ENCODE assay signal across 12 mouse cellular contexts in genomic region chr11:88857311-88858005, GRCm38 (mm10). TPM values are rescaled to one million over a fixed set of nuclear protein-coding genes. Genes with fewer than 3 reads are reported as not detected.
DNase-seq lines count a peak whose midpoint lies in the region; ATAC-seq and TF ChIP-seq lines count a peak whose summit lies in the region.
"Had no signal": no experiment of that assay in that cellular context is flagged by ENCODE, and none has a peak within 500 bp of the region (broad histone marks: within the 10 kb centered on the region; RNA-seq: fewer than 3 reads in every experiment).

No protein-coding gene starts in this region.

- no peak for TF ChIP-seq EP300 in stomach, postnatal 0 days (optimal IDR thresholded peaks at IDR 0.05)
- no peak for TF ChIP-seq EP300 in liver, postnatal 0 days (IDR thresholded peaks at IDR 0.05; ENCODE audit: low read depth)

- peaks cover 7% of the 10 kb centered on the region; the same call in 1 of the 2 replicates for H3K27me3 ChIP-seq in forebrain, embryonic 10.5 days (ENCODE audit: poor library complexity, severe bottlenecking)
- 0 out of 2 replicates have a peak, but pooled peaks cover 6% of the 10 kb centered on the region for H3K27me3 ChIP-seq in forebrain, embryonic 12.5 days
- H3K27me3 ChIP-seq in midbrain, embryonic 11.5 days (ENCODE audit: control insufficient read depth, insufficient read depth, low read length): no peaks in the 10 kb centered on the region
- no peaks in the 10 kb centered on the region for H3K27me3 ChIP-seq in midbrain, embryonic 16.5 days (ENCODE audit: control insufficient read depth, insufficient read depth, low read depth, low read length)
- no peaks in the 10 kb centered on the region for H3K27me3 ChIP-seq in heart, embryonic 16.5 days (ENCODE audit: control insufficient read depth, insufficient read depth, low read length)
- no peaks in the 10 kb centered on the region for H3K27me3 ChIP-seq in stomach, postnatal 0 days (ENCODE audit: control insufficient read depth, insufficient read depth, low read length)
- H3K27me3 ChIP-seq in liver, postnatal 0 days (ENCODE audit: insufficient read depth, low read length): no peaks in the 10 kb centered on the region
- H3K27me3 ChIP-seq: limb, embryonic 15.5 days; neural tube, embryonic 15.5 days; Patski had no signal

- no peak overlapping the region for H3K4me2 ChIP-seq in forebrain, embryonic 12.5 days
- H3K4me2 ChIP-seq in midbrain, embryonic 11.5 days: no peak overlapping the region
- no peak overlapping the region for H3K4me2 ChIP-seq in midbrain, embryonic 16.5 days (ENCODE audit: low read length)
- peak overlapping the region; percentile 41 for H3K4me2 ChIP-seq in heart, embryonic 16.5 days (ENCODE audit: low read depth, low read length)
- H3K4me2 ChIP-seq in stomach, postnatal 0 days (replicated peaks; ENCODE audit: low read depth): no peak overlapping the region; the same call in 1 of the 2 replicates
- H3K4me2 ChIP-seq in liver, postnatal 0 days (ENCODE audit: low read depth, low read length): no peak overlapping the region
- H3K4me2 ChIP-seq: limb, embryonic 15.5 days; neural tube, embryonic 15.5 days had no signal

- H3K4me3 ChIP-seq in forebrain, embryonic 10.5 days: no peak overlapping the region
- H3K4me3 ChIP-seq in forebrain, embryonic 12.5 days (replicated peaks): no peak overlapping the region
- no peak overlapping the region for H3K4me3 ChIP-seq in midbrain, embryonic 11.5 days (ENCODE audit: low read depth, low read length)
- H3K4me3 ChIP-seq in midbrain, embryonic 16.5 days (ENCODE audit: low read depth, low read length): no peak overlapping the region
- H3K4me3 ChIP-seq in heart, embryonic 16.5 days (ENCODE audit: low read length): no peak overlapping the region
- H3K4me3 ChIP-seq in stomach, postnatal 0 days (ENCODE audit: low read depth, low read length): no peak overlapping the region
- H3K4me3 ChIP-seq in liver, postnatal 0 days (ENCODE audit: low read depth, low read length): no peak overlapping the region
- H3K4me3 ChIP-seq: layer of hippocampus, adult 2 months; limb, embryonic 15.5 days; neural tube, embryonic 15.5 days had no signal

- ATAC-seq in forebrain, embryonic 12.5 days (ENCODE audit: low FRiP score): no peak
- ATAC-seq in midbrain, embryonic 11.5 days (ENCODE audit: low FRiP score): no peak
- ATAC-seq in midbrain, embryonic 16.5 days: no peak
- 0 out of 2 replicates have a peak, but pooled peaks have one; percentile 34 for ATAC-seq in heart, embryonic 16.5 days (replicated peaks; ENCODE audit: extremely low read depth, insufficient read depth, low FRiP score)
- no peak; the same call in 1 of the 2 replicates for ATAC-seq in stomach, postnatal 0 days (ENCODE audit: low FRiP score, low TSS enrichment)
- ATAC-seq in liver, postnatal 0 days: no peak
- ATAC-seq: Patski had no signal

- no peaks in the 10 kb centered on the region for H3K9me3 ChIP-seq in forebrain, embryonic 10.5 days
- no peaks in the 10 kb centered on the region for H3K9me3 ChIP-seq in forebrain, embryonic 12.5 days
- H3K9me3 ChIP-seq in midbrain, embryonic 11.5 days (ENCODE audit: control insufficient read depth, low read length): no peaks in the 10 kb centered on the region
- no peaks in the 10 kb centered on the region for H3K9me3 ChIP-seq in midbrain, embryonic 16.5 days (replicated peaks; ENCODE audit: control insufficient read depth, low read length, poor library complexity, severe bottlenecking)
- H3K9me3 ChIP-seq in heart, embryonic 16.5 days (replicated peaks; ENCODE audit: control insufficient read depth, low read length): no peaks in the 10 kb centered on the region
- H3K9me3 ChIP-seq in stomach, postnatal 0 days (ENCODE audit: control insufficient read depth, low read length): no peaks in the 10 kb centered on the region
- H3K9me3 ChIP-seq in liver, postnatal 0 days (ENCODE audit: low read length): no peaks in the 10 kb centered on the region
- H3K9me3 ChIP-seq: limb, embryonic 15.5 days; neural tube, embryonic 15.5 days had no signal

- no peaks in the 10 kb centered on the region; the same call in 1 of the 2 replicates for H3K36me3 ChIP-seq in forebrain, embryonic 10.5 days (replicated peaks)
- no peaks in the 10 kb centered on the region for H3K36me3 ChIP-seq in forebrain, embryonic 12.5 days (replicated peaks)
- no peaks in the 10 kb centered on the region for H3K36me3 ChIP-seq in midbrain, embryonic 11.5 days (ENCODE audit: control insufficient read depth, insufficient read depth, low read length)
- no peaks in the 10 kb centered on the region for H3K36me3 ChIP-seq in midbrain, embryonic 16.5 days (ENCODE audit: control insufficient read depth, insufficient read depth, low read length)
- H3K36me3 ChIP-seq in heart, embryonic 16.5 days (ENCODE audit: control insufficient read depth, insufficient read depth): no peaks in the 10 kb centered on the region
- no peaks in the 10 kb centered on the region for H3K36me3 ChIP-seq in stomach, postnatal 0 days (ENCODE audit: control insufficient read depth, insufficient read depth, low read length)
- peaks cover 2% of the 10 kb centered on the region; the same call in 1 of the 2 replicates for H3K36me3 ChIP-seq in liver, postnatal 0 days (replicated peaks; ENCODE audit: insufficient read depth, low read length)
- H3K36me3 ChIP-seq: limb, embryonic 15.5 days; neural tube, embryonic 15.5 days had no signal

- no peak overlapping the region for H3K9ac ChIP-seq in forebrain, embryonic 12.5 days
- 0 out of 2 replicates have a peak overlapping the region, but pooled peaks have one; percentile 7 for H3K9ac ChIP-seq in midbrain, embryonic 11.5 days (ENCODE audit: low read length)
- H3K9ac ChIP-seq in midbrain, embryonic 16.5 days (ENCODE audit: low read depth, low read length): no peak overlapping the region
- H3K9ac ChIP-seq in heart, embryonic 16.5 days (ENCODE audit: low read length): peak overlapping the region; percentile 63
- H3K9ac ChIP-seq in stomach, postnatal 0 days (ENCODE audit: low read length): no peak overlapping the region
- no peak overlapping the region for H3K9ac ChIP-seq in liver, postnatal 0 days (replicated peaks)
- H3K9ac ChIP-seq: limb, embryonic 15.5 days; neural tube, embryonic 15.5 days had no signal

- peak overlapping the region; percentile 65 for H3K27ac ChIP-seq in forebrain, embryonic 10.5 days
- H3K27ac ChIP-seq in forebrain, embryonic 12.5 days: no peak overlapping the region
- H3K27ac ChIP-seq in midbrain, embryonic 11.5 days (ENCODE audit: low read depth, low read length): no peak overlapping the region
- no peak overlapping the region for H3K27ac ChIP-seq in midbrain, embryonic 16.5 days (ENCODE audit: low read length)
- H3K27ac ChIP-seq in heart, embryonic 16.5 days (ENCODE audit: low read length): peak overlapping the region; percentile 95
- H3K27ac ChIP-seq in stomach, postnatal 0 days (replicated peaks): peak overlapping the region; percentile 88
- no peak overlapping the region for H3K27ac ChIP-seq in liver, postnatal 0 days (ENCODE audit: low read depth)
- H3K27ac ChIP-seq: layer of hippocampus, adult 2 months; neural tube, embryonic 15.5 days had no signal

- H3K4me1 ChIP-seq in forebrain, embryonic 10.5 days: peaks cover 35% of the 10 kb centered on the region
- peaks cover 16% of the 10 kb centered on the region for H3K4me1 ChIP-seq in forebrain, embryonic 12.5 days
- peaks cover 2% of the 10 kb centered on the region; the same call in 1 of the 2 replicates for H3K4me1 ChIP-seq in midbrain, embryonic 11.5 days (ENCODE audit: control insufficient read depth, insufficient read depth, low read length)
- peaks cover 8% of the 10 kb centered on the region for H3K4me1 ChIP-seq in midbrain, embryonic 16.5 days (ENCODE audit: control insufficient read depth, insufficient read depth, low read length)
- H3K4me1 ChIP-seq in heart, embryonic 16.5 days (ENCODE audit: control insufficient read depth, insufficient read depth, low read length): peaks cover 51% of the 10 kb centered on the region
- peaks cover 3% of the 10 kb centered on the region; the same call in 1 of the 2 replicates for H3K4me1 ChIP-seq in stomach, postnatal 0 days (replicated peaks; ENCODE audit: control insufficient read depth, insufficient read depth)
- H3K4me1 ChIP-seq in liver, postnatal 0 days (ENCODE audit: insufficient read depth): peaks cover 8% of the 10 kb centered on the region

- no peak for TF ChIP-seq CTCF in stomach, postnatal 0 days (IDR thresholded peaks at IDR 0.05; ENCODE audit: low read depth)
- TF ChIP-seq CTCF in liver, postnatal 0 days (IDR thresholded peaks at IDR 0.05; ENCODE audit: low read depth): no peak

- 61% methylated on average over 3 of the region's 3 CpGs for WGBS in forebrain, embryonic 10.5 days
- WGBS in forebrain, embryonic 12.5 days: 63% methylated on average over 3 of the region's 3 CpGs
- 49% methylated on average over 3 of the region's 3 CpGs for WGBS in midbrain, embryonic 11.5 days
- 53% methylated on average over 3 of the region's 3 CpGs for WGBS in midbrain, embryonic 16.5 days
- 34% methylated on average over 3 of the region's 3 CpGs for WGBS in heart, embryonic 16.5 days
- 61% methylated on average over 3 of the region's 3 CpGs for WGBS in stomach, postnatal 0 days
- 77% methylated on average over 3 of the region's 3 CpGs for WGBS in liver, postnatal 0 days (ENCODE audit: insufficient replicate concordance)

- DNase-seq in forebrain, embryonic 10.5 days (ENCODE audit: extremely low spot score, low spot score): no peak
- DNase-seq in midbrain, embryonic 11.5 days (ENCODE audit: low spot score, missing footprints): no peak
- DNase-seq in stomach, postnatal 0 days (ENCODE audit: low spot score): no peak
- DNase-seq in thymus, postnatal 10 days (ENCODE audit: low spot score in 2 of 2): no peak
- DNase-seq in liver, postnatal 0 days: no peak

RNA-seq across cellular contexts. Expression of gene Akap1, which starts 6.9 kb away (rescaled TPM):
- 16.6 and 19.2 TPM in 2 replicates for polyA plus RNA-seq in forebrain, embryonic 10.5 days (2016; fragmentation: Nextera tagmentation; extraction: Ambion mirVana)
- 20.9 and 23.3 TPM in 2 replicates for polyA plus RNA-seq in forebrain, embryonic 12.5 days (2016; fragmentation: Nextera tagmentation; extraction: Ambion mirVana)
- 13.0 and 13.6 TPM in 2 replicates for polyA plus RNA-seq in midbrain, embryonic 11.5 days (2014; fragmentation: Nextera tagmentation; extraction: Ambion mirVana)
- polyA plus RNA-seq in midbrain, embryonic 16.5 days (2015; fragmentation: Nextera tagmentation; extraction: Ambion mirVana): 31.2 and 33.3 TPM in 2 replicates
- polyA plus RNA-seq in heart, embryonic 16.5 days (2015; fragmentation: Nextera tagmentation; extraction: Ambion mirVana): 58.0 and 64.4 TPM in 2 replicates
- polyA plus RNA-seq in stomach, postnatal 0 days (2015; fragmentation: Nextera tagmentation; extraction: Ambion mirVana): 14.4 and 16.6 TPM in 2 replicates
- 14.2 and 14.5 TPM in 2 replicates for polyA plus RNA-seq in liver, postnatal 0 days (2015; fragmentation: Nextera tagmentation; extraction: Ambion mirVana)

Comparison
In these comparisons a context has a peak if more than half of its experiments do, and no peak if none do; other contexts are left out.
1. H3K27ac ChIP-seq: peak in forebrain, embryonic 10.5 days (single experiment), heart, embryonic 16.5 days (single experiment) and stomach, postnatal 0 days (single experiment); none in forebrain, embryonic 12.5 days (single experiment), midbrain, embryonic 11.5 days (single experiment), midbrain, embryonic 16.5 days (single experiment) and liver, postnatal 0 days (single experiment).
2. H3K9ac ChIP-seq: peak in midbrain, embryonic 11.5 days (single experiment) and heart, embryonic 16.5 days (single experiment); none in forebrain, embryonic 12.5 days (single experiment), midbrain, embryonic 16.5 days (single experiment), stomach, postnatal 0 days (single experiment) and liver, postnatal 0 days (single experiment).